Mouse (Mus musculus) midbrain, embryonic 11.5 days (tissue): ENCODE measurements around the gene Nlgn1. TPM values are rescaled to one million over a fixed set of nuclear protein-coding genes. Genes with fewer than 3 reads are reported as not detected.

Experiments used
- ATAC-seq: fragments of 200-750 bp; cut with Nextera tagmentation; 2 replicates; pipeline ENCODE4 v1.8.0; 2017; ENCODE audit warnings: moderate TSS enrichment, moderate library complexity; ENCODE audit not compliant: low FRiP score
- DNase-seq: peaks from one replicate; pipeline ENCODE4 v3.0.0; 2015; ENCODE audit warnings: low spot score; ENCODE audit errors: missing footprints
- H3K27ac ChIP-seq: fragments of 300-500 bp; sonication (generic); 2 replicates; pipeline ENCODE4 v1.5.1; 2014; ENCODE audit warnings: low read depth, low read length
- H3K27me3 ChIP-seq: fragments of 300-500 bp; sonication (generic); 2 replicates; pipeline ENCODE4 v1.6.1; 2014; ENCODE audit warnings: mild to moderate bottlenecking, low read length, moderate library complexity, mixed read lengths; ENCODE audit not compliant: control insufficient read depth, insufficient read depth
- H3K36me3 ChIP-seq: fragments of 300-500 bp; sonication (generic); 2 replicates; pipeline ENCODE4 v1.6.1; 2014; ENCODE audit warnings: mild to moderate bottlenecking, low read length, moderate library complexity, mixed read lengths; ENCODE audit not compliant: control insufficient read depth, insufficient read depth
- H3K4me1 ChIP-seq: fragments of 300-500 bp; sonication (generic); 2 replicates; pipeline ENCODE4 v1.6.1; 2014; ENCODE audit warnings: low read length; ENCODE audit not compliant: control insufficient read depth, insufficient read depth
- H3K4me2 ChIP-seq: fragments of 300-500 bp; sonication (generic); 2 replicates; pipeline ENCODE4 v1.6.1; 2014; ENCODE audit warnings: mild to moderate bottlenecking, moderate library complexity
- H3K4me3 ChIP-seq: fragments of 300-500 bp; sonication (generic); 2 replicates; pipeline ENCODE4 v1.5.1; 2014; ENCODE audit warnings: low read depth, low read length
- H3K9ac ChIP-seq: fragments of 300-500 bp; sonication (generic); 2 replicates; pipeline ENCODE4 v1.6.1; 2014; ENCODE audit warnings: low read length
- H3K9me3 ChIP-seq: fragments of 300-500 bp; sonication (generic); 2 replicates; pipeline ENCODE4 v1.6.1; 2016; ENCODE audit warnings: low read length; ENCODE audit not compliant: control insufficient read depth
- WGBS: fragments of 180-500 bp; shearing (Covaris S2); extraction: QIAGEN DNeasy Blood & Tissue Kit; methylation state at CpG from one replicate; pipeline ENCODE4 v1.1.7; 2014; 5-methylcytosine and 5-hydroxymethylcytosine counted together
- polyA plus RNA-seq: library from polyadenylated mRNA; unstranded; fragments of >200 nt; fragmentation: Nextera tagmentation; extraction: Ambion mirVana; gene quantifications from 2 replicates; pipeline ENCODE4 v1.2.1, GENCODE M21; 2014

Nlgn1 gene
- polyA plus RNA-seq, 1 experiment from 2014 or later: 3.8 TPM

DNA sequence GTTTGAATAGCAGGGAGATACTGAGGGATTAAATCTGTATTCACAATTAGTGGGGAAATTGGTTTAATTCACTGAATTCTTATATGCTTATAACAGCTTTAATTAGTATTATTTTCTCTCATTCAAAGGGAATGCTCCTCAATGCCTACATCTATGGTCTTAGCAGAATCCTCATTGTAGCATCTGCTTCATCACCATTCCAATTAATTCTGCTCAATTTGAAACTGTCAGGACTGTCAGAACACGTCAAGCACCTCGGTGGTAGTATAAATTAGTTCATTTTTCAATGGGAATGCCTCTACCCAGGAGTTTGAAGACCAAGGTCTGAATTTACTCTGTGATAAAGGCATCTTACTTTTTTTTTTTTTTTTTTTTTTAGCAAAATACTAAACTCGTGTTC, 158.6 kb downstream of the Nlgn1 start:
- Histone ChIP-seq H3K27me3 (no peaks in the 10 kb centered on the region), H3K9ac (no peak overlapping the region), H3K4me3 (no peak overlapping the region), H3K9me3 (no peaks in the 10 kb centered on the region), H3K4me1 (no peaks in the 10 kb centered on the region), H3K36me3 (no peaks in the 10 kb centered on the region), H3K4me2 (no peak overlapping the region), H3K27ac (no peak overlapping the region)
- 57% methylated on average over 3 of the region's 3 CpGs for WGBS
- ATAC-seq (no peak), DNase-seq (peak; percentile 73)

DNA sequence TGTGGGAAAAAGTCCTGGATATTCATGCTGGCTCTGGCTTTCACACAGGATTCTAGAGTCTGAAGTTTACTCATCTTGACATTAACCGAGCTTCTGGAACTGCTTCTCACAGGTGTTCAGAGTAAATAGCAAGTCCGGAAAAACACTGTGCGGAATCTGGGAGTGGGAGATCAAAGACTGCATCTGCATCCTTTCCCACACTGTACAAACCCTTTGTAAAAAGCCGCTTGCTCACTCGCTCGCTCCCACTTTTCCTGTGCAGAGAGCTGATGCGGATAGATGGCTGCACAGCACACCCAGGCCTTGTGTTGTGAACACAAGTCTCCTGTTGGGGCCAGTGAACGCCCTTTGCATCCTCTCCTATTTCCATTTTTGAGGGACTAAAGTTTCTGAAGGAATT, 165.5 kb downstream of the Nlgn1 start:
- DNase-seq: no peak
- WGBS: 87% methylated on average over 8 of the region's 8 CpGs

DNA sequence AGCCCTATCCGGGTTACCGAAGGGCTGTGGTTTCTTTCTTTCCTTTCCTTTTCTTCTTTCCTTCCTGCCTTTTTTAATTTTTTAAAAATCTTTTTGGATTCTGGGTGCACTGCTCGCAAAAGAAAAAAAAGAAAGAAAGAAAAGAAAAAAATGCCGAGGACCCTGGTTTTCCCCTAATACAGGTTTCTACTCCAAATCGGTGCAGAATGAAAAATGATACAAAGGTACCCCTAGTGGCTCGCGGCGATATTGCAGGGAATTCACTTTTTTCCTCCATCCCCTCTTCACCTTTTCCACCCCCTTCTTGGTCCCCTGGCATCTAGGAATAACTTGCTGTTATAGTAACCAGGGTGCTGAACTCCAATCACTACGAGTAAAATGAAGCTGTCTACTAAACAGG, 178.5 kb downstream of the Nlgn1 start:
- peak overlapping the region; percentile 73 for H3K4me2 ChIP-seq
- H3K36me3 ChIP-seq: no peaks in the 10 kb centered on the region
- DNase-seq (peak; percentile 98), ATAC-seq (peak; percentile 38)
- 2% methylated on average over 9 of the region's 9 CpGs for WGBS
- H3K4me3 ChIP-seq: peak overlapping the region; percentile 46
- H3K9me3 ChIP-seq: no peaks in the 10 kb centered on the region
- peak overlapping the region; percentile 43; the same call in 1 of the 2 replicates for H3K9ac ChIP-seq
- no peaks in the 10 kb centered on the region for H3K4me1 ChIP-seq
- H3K27me3 ChIP-seq: no peaks in the 10 kb centered on the region
- H3K27ac ChIP-seq: no peak overlapping the region

More for the DNA sequence above, 165.5 kb downstream of the Nlgn1 start:
- no peaks in the 10 kb centered on the region for H3K4me1 ChIP-seq
- H3K9me3 ChIP-seq: no peaks in the 10 kb centered on the region
- ATAC-seq: no peak
- no peaks in the 10 kb centered on the region for H3K36me3 ChIP-seq
- no peak overlapping the region for H3K4me2 ChIP-seq
- no peak overlapping the region for H3K27ac ChIP-seq
- no peak overlapping the region for H3K9ac ChIP-seq
- no peak overlapping the region for H3K4me3 ChIP-seq
- no peaks in the 10 kb centered on the region for H3K27me3 ChIP-seq

- Histone ChIP-seq H3K27ac (no peak overlapping the region), H3K4me3 (peak overlapping the region; percentile 46), H3K9ac (peak overlapping the region; percentile 43), H3K36me3 (no peaks in the 10 kb centered on the region), H3K27me3 (no peaks in the 10 kb centered on the region), H3K4me2 (peak overlapping the region; percentile 73), H3K9me3 (no peaks in the 10 kb centered on the region), H3K4me1 (no peaks in the 10 kb centered on the region)
- ATAC-seq (peak; percentile 69), DNase-seq (peak; percentile 96)
- under 1% methylated on average over 31 of the region's 31 CpGs for WGBS
Measured at GRCm38 (mm10) chr3:26153036-26153741, 179.1 kb downstream of the Nlgn1 start.

GRCm38 (mm10) chr3:26152510-26153035, 179.7 kb downstream of the Nlgn1 start:
- Histone ChIP-seq H3K9ac (peak overlapping the region; percentile 43), H3K4me3 (peak overlapping the region; percentile 46), H3K9me3 (no peaks in the 10 kb centered on the region), H3K27ac (no peak overlapping the region), H3K27me3 (no peaks in the 10 kb centered on the region), H3K36me3 (no peaks in the 10 kb centered on the region), H3K4me2 (peak overlapping the region; percentile 73), H3K4me1 (no peaks in the 10 kb centered on the region)
- under 1% methylated on average over 10 of the region's 10 CpGs for whole genome bisulfite sequencing
- no peak for DNase-seq
- ATAC-seq: peak; percentile 67

- DNase-seq (peak; percentile 86), ATAC-seq (no peak)
- 36% methylated on average over 6 of the region's 6 CpGs for WGBS
- H3K36me3 ChIP-seq: no peaks in the 10 kb centered on the region
- H3K4me2 ChIP-seq: no peak overlapping the region
- H3K27me3 ChIP-seq: no peaks in the 10 kb centered on the region
- no peak overlapping the region for H3K4me3 ChIP-seq
- H3K9ac ChIP-seq: no peak overlapping the region
- no peaks in the 10 kb centered on the region for H3K9me3 ChIP-seq
- no peak overlapping the region for H3K27ac ChIP-seq
- no peaks in the 10 kb centered on the region for H3K4me1 ChIP-seq
Measured at GRCm38 (mm10) chr3:26151351-26152020, 180.8 kb downstream of the Nlgn1 start.

GRCm38 (mm10) chr3:26146174-26146573, 186.1 kb downstream of the Nlgn1 start:
- Histone ChIP-seq H3K27ac (no peak overlapping the region), H3K9me3 (no peaks in the 10 kb centered on the region), H3K4me2 (no peak overlapping the region), H3K9ac (no peak overlapping the region), H3K4me1 (no peaks in the 10 kb centered on the region), H3K36me3 (no peaks in the 10 kb centered on the region), H3K27me3 (no peaks in the 10 kb centered on the region), H3K4me3 (no peak overlapping the region)
- DNase-seq (peak; percentile 57), ATAC-seq (peak; percentile 61; the same call in 1 of the 2 replicates)
- WGBS: 35% methylated on average over 3 of the region's 3 CpGs

GRCm38 (mm10) chr3:26145441-26145840, 186.8 kb downstream of the Nlgn1 start:
- Histone ChIP-seq H3K9me3 (no peaks in the 10 kb centered on the region), H3K9ac (no peak overlapping the region), H3K27me3 (no peaks in the 10 kb centered on the region), H3K27ac (no peak overlapping the region), H3K4me3 (no peak overlapping the region), H3K4me2 (no peak overlapping the region), H3K36me3 (no peaks in the 10 kb centered on the region), H3K4me1 (no peaks in the 10 kb centered on the region)
- no peak for DNase-seq
- ATAC-seq: no peak; the same call in 1 of the 2 replicates
- WGBS: 57% methylated on average over 5 of the region's 5 CpGs

DNA sequence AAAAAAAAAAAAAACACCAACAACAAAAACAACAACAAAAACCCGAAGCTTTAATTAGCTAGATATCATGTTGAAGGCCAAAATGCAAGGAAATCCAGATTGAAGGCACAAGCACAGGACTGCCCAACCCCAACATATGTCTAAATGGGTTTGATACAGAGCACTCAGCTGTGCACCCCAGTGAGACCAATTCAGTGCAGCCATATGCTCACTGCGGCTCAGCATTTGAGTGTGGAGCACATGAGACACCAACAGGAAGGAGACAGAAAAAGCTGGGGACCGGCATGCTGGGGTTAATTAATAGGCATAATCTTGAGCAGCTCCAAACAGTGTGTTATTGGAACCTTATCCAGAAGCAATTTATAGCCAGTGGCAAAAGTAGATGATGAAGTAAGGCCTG, 190.7 kb downstream of the Nlgn1 start:
- no peaks in the 10 kb centered on the region for H3K9me3 ChIP-seq
- no peak overlapping the region for H3K9ac ChIP-seq
- DNase-seq (no peak), ATAC-seq (no peak)
- H3K4me2 ChIP-seq: no peak overlapping the region
- no peak overlapping the region for H3K27ac ChIP-seq
- no peak overlapping the region for H3K4me3 ChIP-seq
- H3K4me1 ChIP-seq: no peaks in the 10 kb centered on the region
- no peaks in the 10 kb centered on the region for H3K36me3 ChIP-seq
- 90% methylated on average over 3 of the region's 3 CpGs for WGBS
- no peaks in the 10 kb centered on the region for H3K27me3 ChIP-seq
